Mouse (Mus musculus) forebrain, embryonic 14.5 days (tissue): ENCODE results near the gene Atp2a2. TPM values are rescaled to one million over a fixed set of nuclear protein-coding genes. Genes with fewer than 3 reads are reported as not detected.
"Not testable (repeated sequence)": the region's sequence is repeated elsewhere in the genome, so short reads cannot be mapped to it uniquely, and the experiment has no call there.

Experiments used
- ATAC-seq: fragments of 200-750 bp; cut with Nextera tagmentation; 2 replicates; pipeline ENCODE4 v1.8.0; 2017; ENCODE audit warnings: mild to moderate bottlenecking, moderate library complexity
- DNase-seq: peaks from one replicate; pipeline ENCODE4 v3.0.0-alpha.2; 2015; ENCODE audit warnings: low spot score
- H3K27ac ChIP-seq: fragments of 300-500 bp; sonication (generic); 2 replicates; pipeline ENCODE4 v1.5.1; 2014; ENCODE audit warnings: low read depth, mild to moderate bottlenecking, control low read depth, low read length, moderate library complexity
- H3K27me3 ChIP-seq: fragments of 300-500 bp; sonication (generic); replicated peaks from 2 replicates; pipeline ENCODE4 v1.6.1; 2014; ENCODE audit warnings: low read length, control low read depth, mixed read lengths; ENCODE audit not compliant: control insufficient read depth, insufficient read depth
- H3K36me3 ChIP-seq: fragments of 300-500 bp; sonication (generic); 2 replicates; pipeline ENCODE4 v1.6.1; 2014; ENCODE audit warnings: low read length, control low read depth; ENCODE audit not compliant: control insufficient read depth, insufficient read depth
- H3K4me1 ChIP-seq: fragments of 300-500 bp; sonication (generic); 2 replicates; pipeline ENCODE4 v1.6.1; 2014; ENCODE audit warnings: antibody characterized with exemption, low read length, control low read depth; ENCODE audit not compliant: control insufficient read depth, insufficient read depth
- H3K4me2 ChIP-seq: fragments of 300-500 bp; sonication (generic); 2 replicates; pipeline ENCODE4 v1.6.1; 2014; ENCODE audit warnings: mild to moderate bottlenecking, control low read depth, low read length
- H3K4me3 ChIP-seq: fragments of 300-500 bp; sonication (generic); 2 replicates; pipeline ENCODE4 v1.5.1; 2014; ENCODE audit warnings: low read depth, low read length, control low read depth
- H3K9ac ChIP-seq: fragments of 300-500 bp; sonication (generic); 2 replicates; pipeline ENCODE4 v1.6.1; 2014; ENCODE audit warnings: mild to moderate bottlenecking, low read length, control low read depth, moderate library complexity
- H3K9me3 ChIP-seq: fragments of 300-500 bp; sonication (generic); replicated peaks from 2 replicates; pipeline ENCODE4 v1.6.1; 2016; ENCODE audit warnings: low read length, control low read depth, mixed read lengths; ENCODE audit not compliant: control insufficient read depth
- WGBS: fragments of 180-500 bp; shearing (Covaris S2); extraction: QIAGEN DNeasy Blood & Tissue Kit; methylation state at CpG from one replicate; pipeline ENCODE4 v1.1.7; 2014; 5-methylcytosine and 5-hydroxymethylcytosine counted together
- polyA plus RNA-seq: library from polyadenylated mRNA; unstranded; fragments of >200 nt; fragmentation: Nextera tagmentation; extraction: Ambion mirVana; gene quantifications from 2 replicates; pipeline ENCODE4 v1.2.1, GENCODE M21; 2014

Gene Atp2a2
- polyA plus RNA-seq, 1 experiment from 2014 or later: 35.1 TPM

GRCm38 (mm10) chr5:122477492-122477891 lies 24.5 kb downstream of the Atp2a2 start:
- Histone ChIP-seq H3K9me3 (no peaks in the 10 kb centered on the region), H3K27ac (no peak overlapping the region), H3K27me3 (no peaks in the 10 kb centered on the region), H3K36me3 (peaks cover 75% of the 10 kb centered on the region), H3K4me2 (no peak overlapping the region), H3K4me3 (no peak overlapping the region), H3K4me1 (no peaks in the 10 kb centered on the region), H3K9ac (no peak overlapping the region)
- ATAC-seq: no peak
- 88% methylated on average over 3 of the region's 3 CpGs for WGBS
- DNase-seq: no peak

DNA sequence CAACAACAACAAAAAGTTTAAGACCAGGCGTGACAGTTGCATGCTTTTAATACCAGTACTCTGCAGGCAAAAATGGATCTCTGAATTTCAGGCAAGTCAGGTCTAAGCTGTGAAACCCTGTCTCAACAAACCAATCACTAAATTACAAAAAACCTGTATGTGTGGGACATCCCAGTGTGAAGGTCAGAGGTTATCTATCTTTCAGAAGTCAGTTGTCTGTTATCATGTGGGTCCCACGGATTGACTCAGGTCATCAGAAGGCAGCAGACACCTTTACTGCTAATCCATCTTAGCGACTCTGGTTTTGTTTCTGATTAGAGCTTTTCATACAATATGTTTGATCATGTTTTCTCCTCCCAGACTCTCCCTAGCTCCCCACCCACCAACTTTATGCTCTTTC lies 25.9 kb downstream of the Atp2a2 start:
- H3K36me3 ChIP-seq: peaks cover 76% of the 10 kb centered on the region
- DNase-seq: no peak

DNA sequence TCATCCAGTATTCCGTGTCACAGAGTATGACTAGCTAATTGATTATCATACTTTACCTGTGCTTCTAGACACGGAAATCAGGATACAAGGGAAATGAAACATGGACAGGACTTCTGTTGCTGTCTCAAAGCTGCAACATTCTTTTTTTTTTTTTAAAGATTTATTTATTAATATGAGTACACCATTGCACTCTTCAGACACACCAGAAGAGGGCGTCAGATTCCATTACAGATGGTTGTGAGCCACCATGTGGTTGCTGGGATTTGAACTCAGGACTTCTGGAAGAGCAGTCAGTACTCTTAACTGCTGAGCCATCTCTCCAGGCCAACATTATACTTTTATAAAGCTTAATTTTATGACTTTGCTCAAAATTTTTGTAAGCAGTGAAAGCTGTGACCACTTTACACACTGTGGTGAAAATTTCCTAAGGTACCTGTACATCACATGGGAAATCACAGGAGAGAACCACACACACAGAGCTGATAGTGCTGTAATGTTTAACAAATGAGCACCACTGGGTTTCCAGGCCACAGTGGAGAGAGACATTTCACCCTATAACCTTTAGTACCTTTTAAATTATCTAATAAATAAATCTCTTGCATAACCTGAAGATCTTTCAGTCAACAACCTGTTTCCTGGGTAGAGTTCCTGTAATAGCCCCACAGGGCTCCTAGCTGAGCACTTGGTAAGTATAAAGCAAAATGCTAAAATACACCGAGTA lies 27.2 kb downstream of the Atp2a2 start:
- Histone ChIP-seq H3K4me2 (no peak overlapping the region), H3K4me3 (no peak overlapping the region), H3K4me1 (no peaks in the 10 kb centered on the region), H3K9ac (no peak overlapping the region), H3K27me3 (no peaks in the 10 kb centered on the region), H3K27ac (no peak overlapping the region), H3K9me3 (no peaks in the 10 kb centered on the region), H3K36me3 (peaks cover 76% of the 10 kb centered on the region)
- 89% methylated on average over 4 of the region's 4 CpGs for WGBS
- no peak for ATAC-seq
- no peak for DNase-seq

More for the DNA sequence above, 25.9 kb downstream of the Atp2a2 start:
- Histone ChIP-seq H3K27me3 (no peaks in the 10 kb centered on the region), H3K4me3 (no peak overlapping the region), H3K9me3 (no peaks in the 10 kb centered on the region), H3K4me2 (no peak overlapping the region), H3K4me1 (no peaks in the 10 kb centered on the region), H3K27ac (no peak overlapping the region), H3K9ac (no peak overlapping the region)
- no peak for ATAC-seq
- WGBS: 87% methylated on average over 3 of the region's 3 CpGs

- no peaks in the 10 kb centered on the region for H3K27me3 ChIP-seq
Measured at GRCm38 (mm10) chr5:122471658-122472057, 30.4 kb downstream of the Atp2a2 start.

GRCm38 (mm10) chr5:122461431-122461830 lies 40.6 kb downstream of the Atp2a2 start:
- Histone ChIP-seq H3K36me3 (peaks cover 100% of the 10 kb centered on the region), H3K27me3 (no peaks in the 10 kb centered on the region), H3K4me3 (no peak overlapping the region), H3K9ac (no peak overlapping the region), H3K9me3 (no peaks in the 10 kb centered on the region), H3K4me2 (no peak overlapping the region), H3K4me1 (no peaks in the 10 kb centered on the region), H3K27ac (no peak overlapping the region)
- ATAC-seq (no peak), DNase-seq (no peak)
- 94% methylated on average over 9 of the region's 9 CpGs for WGBS

More at GRCm38 (mm10) chr5:122471658-122472057, 30.4 kb downstream of the Atp2a2 start:
- ATAC-seq: no peak
- Histone ChIP-seq H3K27ac (no peak overlapping the region), H3K9ac (no peak overlapping the region), H3K4me2 (no peak overlapping the region), H3K9me3 (no peaks in the 10 kb centered on the region), H3K4me3 (no peak overlapping the region), H3K4me1 (no peaks in the 10 kb centered on the region), H3K36me3 (peaks cover 89% of the 10 kb centered on the region)
- WGBS: 94% methylated on average over 5 of the region's 5 CpGs
- DNase-seq: no peak

- Histone ChIP-seq H3K4me1 (no peaks in the 10 kb centered on the region), H3K36me3 (peaks cover 100% of the 10 kb centered on the region), H3K9ac (no peak overlapping the region), H3K9me3 (no peaks in the 10 kb centered on the region), H3K4me3 (no peak overlapping the region), H3K27ac (no peak overlapping the region), H3K27me3 (no peaks in the 10 kb centered on the region), H3K4me2 (no peak overlapping the region)
- DNase-seq (no peak), ATAC-seq (no peak)
- 90% methylated on average over 11 of the region's 11 CpGs for WGBS
Measured at GRCm38 (mm10) chr5:122460656-122461055, 41.4 kb downstream of the Atp2a2 start.

- WGBS: 92% methylated on average over 5 of the region's 5 CpGs
- Histone ChIP-seq H3K9ac (no peak overlapping the region), H3K4me1 (no peaks in the 10 kb centered on the region), H3K27me3 (no peaks in the 10 kb centered on the region), H3K4me3 (no peak overlapping the region), H3K9me3 (no peaks in the 10 kb centered on the region), H3K36me3 (peaks cover 100% of the 10 kb centered on the region), H3K27ac (no peak overlapping the region), H3K4me2 (no peak overlapping the region)
- DNase-seq (no peak), ATAC-seq (no peak)
Measured at GRCm38 (mm10) chr5:122459335-122459734, 42.7 kb downstream of the Atp2a2 start.

DNA sequence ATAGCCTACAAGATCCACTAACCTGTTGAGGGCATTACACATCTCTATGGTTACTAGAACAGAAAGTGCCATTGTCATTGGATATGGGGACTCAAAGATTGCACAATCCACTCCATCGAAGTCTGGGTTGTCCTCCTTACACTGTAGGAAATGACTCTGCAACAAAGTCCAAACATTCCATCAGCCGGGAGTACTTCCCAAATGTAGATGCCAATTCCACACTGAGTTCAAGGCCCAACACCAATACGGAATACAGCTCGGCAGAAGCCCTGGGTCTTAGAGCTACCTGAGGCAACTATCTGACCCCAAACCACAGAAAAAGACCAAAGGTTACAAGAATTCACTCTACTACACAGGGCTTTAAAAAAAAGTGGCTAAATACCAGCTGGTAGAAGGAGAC lies 44.0 kb downstream of the Atp2a2 start:
- Histone ChIP-seq H3K9me3 (no peaks in the 10 kb centered on the region), H3K27me3 (no peaks in the 10 kb centered on the region), H3K9ac (no peak overlapping the region), H3K36me3 (peaks cover 100% of the 10 kb centered on the region), H3K4me3 (no peak overlapping the region), H3K4me1 (no peaks in the 10 kb centered on the region), H3K27ac (no peak overlapping the region), H3K4me2 (no peak overlapping the region)
- ATAC-seq (no peak), DNase-seq (no peak)
- WGBS: 93% methylated on average over 4 of the region's 4 CpGs

DNA sequence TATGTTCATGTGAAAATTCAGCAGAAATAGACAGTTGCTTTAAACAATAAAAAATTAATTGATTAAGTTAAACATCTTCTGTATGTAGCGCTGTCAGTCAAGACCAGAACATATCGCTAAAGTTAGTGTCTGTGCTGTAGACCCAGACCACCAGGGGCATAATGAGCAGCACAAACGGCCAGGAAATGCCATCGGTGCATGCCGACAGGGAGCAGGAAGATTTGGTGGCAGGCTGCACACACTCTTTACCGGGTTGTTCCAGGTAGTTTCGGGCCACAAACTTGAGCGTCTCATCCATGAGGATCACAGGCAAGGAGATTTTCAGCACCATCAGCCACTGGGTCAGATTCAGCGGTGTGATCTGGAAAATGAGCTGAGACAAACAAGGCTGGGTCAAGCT lies 45.0 kb downstream of the Atp2a2 start:
- peaks cover 100% of the 10 kb centered on the region for H3K36me3 ChIP-seq
- not testable (repeated sequence) for DNase-seq, H3K27ac ChIP-seq, ATAC-seq, H3K4me1 ChIP-seq, H3K9me3 ChIP-seq, H3K27me3 ChIP-seq, H3K4me2 ChIP-seq, H3K9ac ChIP-seq, H3K4me3 ChIP-seq
- WGBS: 88% methylated on average over 9 of the region's 9 CpGs
